Mouse (Mus musculus) lung, embryonic 16.5 days (tissue): ENCODE measurements around the gene Tbxas1. TPM values are rescaled to one million over a fixed set of nuclear protein-coding genes. Genes with fewer than 3 reads are reported as not detected.

Experiments
- ATAC-seq: fragments of 200-750 bp; cut with Nextera tagmentation; 2 replicates; pipeline ENCODE4 v1.8.0; 2017; ENCODE audit warnings: low read depth, mild to moderate bottlenecking, moderate library complexity
- H3K27ac ChIP-seq: fragments of 300-500 bp; sonication (generic); 2 replicates; pipeline ENCODE4 v1.5.1; 2014; ENCODE audit warnings: mild to moderate bottlenecking, control low read depth, low read length
- H3K27me3 ChIP-seq: fragments of 300-500 bp; sonication (generic); 2 replicates; pipeline ENCODE4 v1.6.1; 2014; ENCODE audit warnings: low read depth, low read length, mixed read lengths; ENCODE audit not compliant: control insufficient read depth, insufficient read depth
- H3K36me3 ChIP-seq: fragments of 300-500 bp; sonication (generic); 2 replicates; pipeline ENCODE4 v1.6.1; 2014; ENCODE audit warnings: low read length; ENCODE audit not compliant: control insufficient read depth, insufficient read depth
- H3K4me1 ChIP-seq: fragments of 300-500 bp; sonication (generic); replicated peaks from 2 replicates; pipeline ENCODE4 v1.6.1; 2014; ENCODE audit warnings: low read length, mixed read lengths; ENCODE audit not compliant: control insufficient read depth, insufficient read depth
- H3K4me2 ChIP-seq: fragments of 300-500 bp; sonication (generic); 2 replicates; pipeline ENCODE4 v1.6.1; 2014; ENCODE audit warnings: low read depth, low read length, control low read depth
- H3K4me3 ChIP-seq: fragments of 300-500 bp; sonication (generic); 2 replicates; pipeline ENCODE4 v1.5.1; 2014; ENCODE audit warnings: mild to moderate bottlenecking, low read length, control low read depth
- H3K9ac ChIP-seq: fragments of 300-500 bp; sonication (generic); 2 replicates; pipeline ENCODE4 v1.6.1; 2014; ENCODE audit warnings: low read length, control low read depth
- H3K9me3 ChIP-seq: fragments of 300-500 bp; sonication (generic); 2 replicates; pipeline ENCODE4 v1.6.1; 2016; ENCODE audit warnings: low read length; ENCODE audit not compliant: control insufficient read depth
- WGBS: fragments of 180-500 bp; shearing (Covaris S2); extraction: QIAGEN DNeasy Blood & Tissue Kit; methylation state at CpG from one replicate; pipeline ENCODE4 v1.1.7; 2014; 5-methylcytosine and 5-hydroxymethylcytosine counted together
- polyA plus RNA-seq: library from polyadenylated mRNA; unstranded; fragments of >200 nt; fragmentation: Nextera tagmentation; extraction: Ambion mirVana; gene quantifications from 2 replicates; pipeline ENCODE4 v1.2.1, GENCODE M21; 2015

The Tbxas1 gene
- polyA plus RNA-seq, 1 experiment from 2014 or later = 3.9 TPM

- Histone ChIP-seq H3K4me3 (no peak overlapping the region), H3K27ac (no peak overlapping the region), H3K9me3 (no peaks in the 10 kb centered on the region), H3K4me2 (no peak overlapping the region), H3K27me3 (no peaks in the 10 kb centered on the region), H3K36me3 (no peaks in the 10 kb centered on the region), H3K4me1 (no peaks in the 10 kb centered on the region), H3K9ac (no peak overlapping the region)
- WGBS = 82% methylated on average over 4 of the region's 4 CpGs
- no peak for ATAC-seq
These were observed 100.7 kb downstream of the Tbxas1 start for GRCm38 (mm10) chr6:38975866-38976265.

- Histone ChIP-seq H3K27me3 (no peaks in the 10 kb centered on the region), H3K27ac (no peak overlapping the region), H3K9ac (no peak overlapping the region), H3K4me1 (no peaks in the 10 kb centered on the region), H3K36me3 (no peaks in the 10 kb centered on the region), H3K4me2 (no peak overlapping the region), H3K9me3 (no peaks in the 10 kb centered on the region), H3K4me3 (no peak overlapping the region)
- 70% methylated on average over 2 of the region's 2 CpGs for WGBS
- ATAC-seq = no peak
These were observed 101.2 kb downstream of the Tbxas1 start for GRCm38 (mm10) chr6:38976355-38976754.

DNA sequence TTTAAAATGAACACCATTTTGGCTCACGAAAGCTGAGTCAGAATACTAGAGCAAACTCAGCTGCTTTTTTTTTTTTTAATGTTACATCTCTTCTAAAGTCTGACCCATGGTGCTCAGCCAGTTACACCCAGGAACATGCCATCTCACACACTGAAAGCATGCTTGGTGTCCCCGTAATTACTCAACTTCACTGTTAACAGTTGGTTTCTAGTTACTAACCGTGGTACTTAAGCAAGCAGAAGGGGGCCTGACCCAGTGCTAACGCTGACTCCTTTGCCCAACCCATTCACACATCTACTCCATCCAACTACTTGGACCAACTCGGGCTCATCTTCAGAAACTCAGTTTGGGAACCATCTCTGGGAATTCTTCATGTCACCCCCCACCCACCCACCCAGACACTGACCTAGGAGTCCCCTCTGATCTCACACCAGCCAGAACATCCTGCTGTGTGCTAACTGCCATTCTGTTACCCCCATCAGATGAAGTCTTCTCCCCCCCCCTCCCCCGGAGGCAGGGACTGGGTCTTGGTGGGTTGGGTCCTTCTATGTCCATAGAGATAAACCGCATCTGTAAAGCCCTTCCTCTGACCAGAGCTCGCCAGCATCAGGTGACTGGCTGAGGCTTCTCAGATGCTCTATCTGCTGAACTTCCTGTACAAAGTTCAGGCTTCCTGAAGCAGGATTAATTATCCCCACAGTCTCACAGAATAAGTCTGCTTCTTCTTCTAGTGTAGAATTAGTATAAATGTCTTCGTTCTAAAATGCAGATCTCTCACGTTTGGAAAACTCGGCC lies 105.9 kb downstream of the Tbxas1 start:
- H3K9me3 ChIP-seq = no peaks in the 10 kb centered on the region
- WGBS = 55% methylated on average over 11 of the region's 11 CpGs
- no peak overlapping the region for H3K4me3 ChIP-seq
- 0 out of 2 replicates have a peak, but pooled peaks cover 3% of the 10 kb centered on the region for H3K4me1 ChIP-seq
- H3K9ac ChIP-seq = no peak overlapping the region
- no peaks in the 10 kb centered on the region for H3K27me3 ChIP-seq
- no peaks in the 10 kb centered on the region for H3K36me3 ChIP-seq
- no peak overlapping the region for H3K27ac ChIP-seq
- no peak overlapping the region for H3K4me2 ChIP-seq
- 0 out of 2 replicates have a peak, but pooled peaks have one; percentile 10 for ATAC-seq

DNA sequence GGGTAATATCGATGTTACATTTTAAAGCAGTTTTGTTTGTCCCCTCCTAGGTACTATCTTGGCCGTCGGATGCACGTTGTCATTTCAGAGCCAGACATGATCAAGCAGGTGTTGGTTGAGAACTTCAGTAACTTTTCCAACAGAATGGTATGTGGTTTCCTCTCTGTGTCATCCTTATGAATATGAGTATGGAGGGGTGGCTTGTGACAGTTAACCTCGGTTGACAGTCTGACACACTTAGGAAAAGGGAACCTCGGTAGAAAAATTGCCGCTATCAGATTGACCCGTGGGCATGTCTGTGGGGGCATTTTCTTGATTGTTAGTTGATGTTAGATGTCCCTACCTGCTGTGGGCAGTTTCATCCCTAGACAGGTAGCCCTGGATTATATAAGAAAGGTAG lies 106.9 kb downstream of the Tbxas1 start:
- Histone ChIP-seq H3K4me3 (no peak overlapping the region), H3K36me3 (no peaks in the 10 kb centered on the region), H3K4me2 (no peak overlapping the region), H3K9me3 (no peaks in the 10 kb centered on the region), H3K27me3 (no peaks in the 10 kb centered on the region), H3K4me1 (0 out of 2 replicates have a peak, but pooled peaks cover 3% of the 10 kb centered on the region), H3K27ac (no peak overlapping the region), H3K9ac (no peak overlapping the region)
- ATAC-seq = no peak
- 84% methylated on average over 8 of the region's 8 CpGs for WGBS

- no peak overlapping the region for H3K9ac ChIP-seq
- no peaks in the 10 kb centered on the region for H3K27me3 ChIP-seq
- H3K36me3 ChIP-seq = no peaks in the 10 kb centered on the region
- ATAC-seq = no peak
- 0 out of 2 replicates have a peak, but pooled peaks cover 3% of the 10 kb centered on the region for H3K4me1 ChIP-seq
- no peaks in the 10 kb centered on the region for H3K9me3 ChIP-seq
- H3K27ac ChIP-seq = no peak overlapping the region
- no peak overlapping the region for H3K4me2 ChIP-seq
- no peak overlapping the region for H3K4me3 ChIP-seq
- WGBS = 53% methylated on average over 4 of the region's 4 CpGs
These were observed 107.5 kb downstream of the Tbxas1 start for GRCm38 (mm10) chr6:38982656-38983055.

DNA sequence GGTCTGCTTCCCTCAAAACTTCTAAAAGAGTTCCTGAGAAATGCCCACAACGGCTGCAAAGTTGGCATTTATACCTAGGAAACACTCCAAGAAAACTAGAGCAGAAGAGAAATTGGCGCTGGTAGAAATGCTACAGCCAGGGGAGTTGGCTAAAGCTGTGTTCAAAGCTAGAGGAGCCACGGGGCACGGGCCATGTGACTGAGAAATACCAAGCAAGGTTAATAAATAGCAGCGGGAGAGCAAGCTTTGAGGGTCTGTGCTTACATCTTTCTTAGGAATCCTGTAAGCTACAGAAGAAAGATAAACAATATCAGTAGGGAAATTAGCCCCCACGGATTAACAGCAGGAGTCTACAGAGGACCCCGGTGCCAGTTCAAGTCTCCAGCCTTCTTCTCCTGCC lies 107.9 kb downstream of the Tbxas1 start:
- H3K4me3 ChIP-seq = no peak overlapping the region
- WGBS = 40% methylated on average over 7 of the region's 7 CpGs
- H3K9me3 ChIP-seq = no peaks in the 10 kb centered on the region
- no peaks in the 10 kb centered on the region for H3K27me3 ChIP-seq
- no peak for ATAC-seq
- 0 out of 2 replicates have a peak, but pooled peaks cover 3% of the 10 kb centered on the region for H3K4me1 ChIP-seq
- H3K36me3 ChIP-seq = no peaks in the 10 kb centered on the region
- H3K4me2 ChIP-seq = no peak overlapping the region
- H3K9ac ChIP-seq = no peak overlapping the region
- H3K27ac ChIP-seq = no peak overlapping the region

DNA sequence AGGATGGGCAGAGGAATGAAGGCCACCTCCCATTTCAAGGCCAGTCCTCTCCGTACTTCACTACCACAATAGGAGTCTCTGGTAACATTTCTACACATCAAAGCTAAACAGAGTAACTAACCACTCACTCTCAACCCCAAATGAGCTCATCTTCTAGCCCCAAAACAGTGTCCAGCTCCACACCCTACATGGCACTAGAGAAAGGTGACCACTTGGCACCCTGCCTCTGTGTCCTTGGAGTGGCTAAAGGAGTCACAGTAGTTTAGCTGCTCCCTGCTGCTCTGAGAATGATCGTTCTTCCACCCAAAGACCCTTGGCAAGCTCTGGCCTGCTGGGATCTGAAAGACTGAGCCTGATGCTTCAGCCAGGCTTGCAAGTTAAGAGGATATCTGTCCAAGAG lies 109.4 kb downstream of the Tbxas1 start:
- no peak for ATAC-seq
- no peak overlapping the region for H3K4me2 ChIP-seq
- H3K4me3 ChIP-seq = no peak overlapping the region
- H3K9me3 ChIP-seq = no peaks in the 10 kb centered on the region
- 89% methylated on average over 2 of the region's 2 CpGs for WGBS
- H3K4me1 ChIP-seq = 0 out of 2 replicates have a peak, but pooled peaks cover 3% of the 10 kb centered on the region
- no peak overlapping the region for H3K27ac ChIP-seq
- no peaks in the 10 kb centered on the region for H3K36me3 ChIP-seq
- no peak overlapping the region for H3K9ac ChIP-seq
- H3K27me3 ChIP-seq = no peaks in the 10 kb centered on the region

DNA sequence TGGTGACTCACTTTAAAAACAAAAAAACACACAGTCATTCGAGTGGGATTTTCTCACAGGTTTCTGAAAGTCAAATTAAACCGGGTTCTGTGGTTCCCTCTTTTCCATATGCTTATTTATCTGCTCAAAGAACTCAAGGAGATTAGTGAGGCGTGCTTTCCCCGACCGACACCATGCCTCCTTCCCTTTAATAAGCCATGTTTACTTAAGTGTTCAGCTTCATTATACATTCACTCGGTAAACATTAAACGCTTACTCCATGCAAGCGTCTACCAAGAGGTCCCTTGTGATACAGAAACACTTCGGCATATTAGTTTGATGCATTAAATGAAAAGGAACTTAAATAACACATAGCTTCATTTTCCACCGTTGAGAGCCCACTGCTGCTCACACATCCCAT lies 111.4 kb downstream of the Tbxas1 start:
- 0 out of 2 replicates have a peak, but pooled peaks cover 3% of the 10 kb centered on the region for H3K4me1 ChIP-seq
- 40% methylated on average over 10 of the region's 10 CpGs for WGBS
- no peaks in the 10 kb centered on the region for H3K36me3 ChIP-seq
- no peak overlapping the region for H3K4me2 ChIP-seq
- H3K4me3 ChIP-seq = no peak overlapping the region
- no peak overlapping the region for H3K27ac ChIP-seq
- H3K27me3 ChIP-seq = no peaks in the 10 kb centered on the region
- no peak for ATAC-seq
- H3K9ac ChIP-seq = no peak overlapping the region
- no peaks in the 10 kb centered on the region for H3K9me3 ChIP-seq

GRCm38 (mm10) chr6:38992016-38992415 lies 116.8 kb downstream of the Tbxas1 start:
- WGBS = 43% methylated on average over 4 of the region's 4 CpGs
- no peak overlapping the region for H3K27ac ChIP-seq
- H3K27me3 ChIP-seq = no peaks in the 10 kb centered on the region
- H3K36me3 ChIP-seq = no peaks in the 10 kb centered on the region
- H3K4me3 ChIP-seq = no peak overlapping the region
- no peak overlapping the region for H3K4me2 ChIP-seq
- H3K9ac ChIP-seq = no peak overlapping the region
- no peaks in the 10 kb centered on the region for H3K4me1 ChIP-seq
- no peaks in the 10 kb centered on the region for H3K9me3 ChIP-seq
- no peak for ATAC-seq
